ENCODE assay signal across 27 mouse cellular contexts in the genomic region with DNA sequence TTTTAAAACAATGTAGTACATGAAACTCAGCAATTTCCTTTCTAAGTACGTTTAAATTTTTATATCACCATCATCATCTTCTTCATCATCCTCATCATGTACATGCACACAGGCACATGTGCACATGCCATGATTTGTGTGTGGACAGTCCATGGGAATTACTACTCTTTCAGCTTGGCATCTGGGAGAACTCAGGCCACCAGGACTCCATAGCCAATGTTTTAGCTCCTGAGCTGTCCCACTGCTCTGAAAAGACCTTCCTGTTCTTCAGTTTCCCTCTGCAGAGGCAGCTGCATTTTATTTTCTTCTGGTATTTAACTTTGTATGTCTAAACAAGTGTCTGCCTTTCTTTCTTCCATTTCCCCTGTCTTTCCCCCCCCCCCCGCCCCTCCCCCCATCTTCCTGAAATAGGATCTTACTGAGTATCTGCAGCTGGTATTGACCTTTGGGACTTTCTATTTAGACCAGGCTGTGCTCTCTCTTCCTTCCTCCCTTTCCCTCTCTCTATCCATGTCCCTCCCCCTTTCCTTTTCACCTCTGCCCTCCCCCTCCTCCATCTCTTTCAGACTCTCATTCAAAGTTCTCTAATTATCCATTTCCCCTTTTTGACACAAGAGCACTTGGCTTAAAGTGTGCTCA.
DNase-seq lines count a peak whose midpoint lies in the region; ATAC-seq and TF ChIP-seq lines count a peak whose summit lies in the region.
"Had no signal": no experiment of that assay in that cellular context is flagged by ENCODE, and none has a peak within 500 bp of the region (broad histone marks: within the 10 kb centered on the region; RNA-seq: fewer than 3 reads in every experiment).

No protein-coding gene starts in this region.

- H3K36me3 ChIP-seq in lung, embryonic 16.5 days (ENCODE audit: control insufficient read depth, insufficient read depth, low read length) = no peaks in the 10 kb centered on the region
- no peaks in the 10 kb centered on the region for H3K36me3 ChIP-seq in embryonic facial prominence, embryonic 10.5 days (replicated peaks)
- no peaks in the 10 kb centered on the region for H3K36me3 ChIP-seq in small intestine, adult 2 months (ENCODE audit: control insufficient read depth, insufficient read depth, low read length)
- H3K36me3 ChIP-seq: embryonic facial prominence, embryonic 12.5 days; heart, embryonic 12.5 days; kidney, embryonic 15.5 days; limb, embryonic 13.5 days; midbrain, embryonic 13.5 days had no signal

- no peak overlapping the region for H3K4me2 ChIP-seq in lung, embryonic 16.5 days (ENCODE audit: low read depth, low read length)
- H3K4me2 ChIP-seq: embryonic facial prominence, embryonic 12.5 days; heart, embryonic 12.5 days; kidney, embryonic 15.5 days; limb, embryonic 13.5 days; liver, embryonic 11.5 days; midbrain, embryonic 13.5 days had no signal

- H3K27me3 ChIP-seq in lung, embryonic 16.5 days (ENCODE audit: control insufficient read depth, insufficient read depth, low read depth, low read length) = no peaks in the 10 kb centered on the region
- H3K27me3 ChIP-seq in embryonic facial prominence, embryonic 10.5 days (replicated peaks; ENCODE audit: low read depth, poor library complexity, severe bottlenecking) = no peaks in the 10 kb centered on the region
- H3K27me3 ChIP-seq in small intestine, adult 2 months (ENCODE audit: control insufficient read depth, insufficient read depth, low read length) = no peaks in the 10 kb centered on the region
- H3K27me3 ChIP-seq: embryonic facial prominence, embryonic 12.5 days; heart, embryonic 12.5 days; kidney, embryonic 15.5 days; limb, embryonic 13.5 days; midbrain, embryonic 13.5 days had no signal

- no peak for DNase-seq in lung, postnatal 10 days
- peak; percentile 23 for DNase-seq in ZHBTc4 (ENCODE audit: low read depth, low spot score)
- DNase-seq in embryonic facial prominence, embryonic 10.5 days (ENCODE audit: low spot score) = peak; percentile 56
- no peak for DNase-seq in thymus, postnatal 36 days
- no peak for DNase-seq in frontal cortex, postnatal 14 days (ENCODE audit: low spot score in 2 of 2)
- DNase-seq in lung, adult 2 months = no peak
- DNase-seq: adrenal gland, adult 8-10 months; cerebellum, adult 8-10 months; cerebellum, postnatal 36 days; heart, adult 2 months; heart, postnatal 4 days; kidney, adult 11 months; kidney, postnatal 25 days; right cerebral cortex, adult 18-20 months had no signal

- H3K4me1 ChIP-seq in lung, embryonic 16.5 days (replicated peaks; ENCODE audit: control insufficient read depth, insufficient read depth, low read length) = no peaks in the 10 kb centered on the region
- peaks cover 16% of the 10 kb centered on the region for H3K4me1 ChIP-seq in embryonic facial prominence, embryonic 10.5 days
- H3K4me1 ChIP-seq in small intestine, adult 2 months (ENCODE audit: control insufficient read depth, insufficient read depth, insufficient read length, low read length) = peaks cover 10% of the 10 kb centered on the region
- no peaks in the 10 kb centered on the region for H3K4me1 ChIP-seq in lung, adult 2 months (ENCODE audit: control insufficient read depth, insufficient read depth, low read length)
- H3K4me1 ChIP-seq: kidney, embryonic 15.5 days; limb, embryonic 13.5 days; midbrain, embryonic 13.5 days had no signal

- WGBS in lung, embryonic 16.5 days = 82% methylated on average over 1 of the region's 2 CpGs
- WGBS in embryonic facial prominence, embryonic 10.5 days = 51% methylated on average over 2 of the region's 2 CpGs
- 44% methylated on average over 1 of the region's 2 CpGs for WGBS in small intestine, adult 2 months
- WGBS in lung, adult 2 months = 48% methylated on average over 2 of the region's 2 CpGs

- H3K4me3 ChIP-seq in lung, embryonic 16.5 days (ENCODE audit: low read length) = no peak overlapping the region
- H3K4me3 ChIP-seq in embryonic facial prominence, embryonic 10.5 days = no peak overlapping the region
- no peak overlapping the region for H3K4me3 ChIP-seq in small intestine, adult 2 months (ENCODE audit: low read depth, low read length)
- H3K4me3 ChIP-seq in lung, adult 2 months (replicated peaks; ENCODE audit: extremely low read depth, low read depth, low read length) = no peak overlapping the region
- H3K4me3 ChIP-seq: embryonic facial prominence, embryonic 12.5 days; gastrocnemius, adult 2 months; heart, adult 2 months; heart, embryonic 12.5 days; kidney, embryonic 15.5 days; left cerebral cortex, adult 2 months; limb, embryonic 13.5 days; midbrain, embryonic 13.5 days had no signal

- no peak for TF ChIP-seq POLR2A in small intestine, adult 2 months (IDR thresholded peaks at IDR 0.05; ENCODE audit: low read depth, low read length)
- no peak for TF ChIP-seq POLR2A in lung, adult 2 months (IDR thresholded peaks at IDR 0.05; ENCODE audit: borderline replicate concordance, extremely low read depth, low read depth, low read length)

- H3K27ac ChIP-seq in lung, embryonic 16.5 days (ENCODE audit: low read length) = no peak overlapping the region
- H3K27ac ChIP-seq in embryonic facial prominence, embryonic 10.5 days (replicated peaks) = peak overlapping the region; percentile 72; the same call in 1 of the 2 replicates
- peak overlapping the region; percentile 17; the same call in 1 of the 2 replicates for H3K27ac ChIP-seq in small intestine, adult 2 months (ENCODE audit: insufficient read depth, low read depth, low read length)
- H3K27ac ChIP-seq: embryonic facial prominence, embryonic 12.5 days; gastrocnemius, adult 2 months; heart, adult 2 months; kidney, embryonic 15.5 days; left cerebral cortex, adult 2 months; limb, embryonic 13.5 days; macrophage; midbrain, embryonic 13.5 days had no signal

- TF ChIP-seq CTCF in small intestine, adult 2 months (IDR thresholded peaks at IDR 0.05; ENCODE audit: extremely low read depth, insufficient read length, insufficient replicate concordance, low read depth, low read length) = no peak
- no peak for TF ChIP-seq CTCF in lung, adult 2 months (IDR thresholded peaks at IDR 0.05; ENCODE audit: insufficient read depth, low read length)

- H3K9ac ChIP-seq in lung, embryonic 16.5 days (ENCODE audit: low read length) = no peak overlapping the region
- H3K9ac ChIP-seq: embryonic facial prominence, embryonic 12.5 days; heart, embryonic 12.5 days; kidney, embryonic 15.5 days; limb, embryonic 13.5 days; midbrain, embryonic 13.5 days had no signal

- peak; percentile 17; the same call in 1 of the 2 replicates for ATAC-seq in lung, embryonic 16.5 days (ENCODE audit: low read depth)
- ATAC-seq: forebrain, embryonic 14.5 days; lung, postnatal 0 days; midbrain, embryonic 13.5 days had no signal

- no peaks in the 10 kb centered on the region for H3K9me3 ChIP-seq in lung, embryonic 16.5 days (ENCODE audit: control insufficient read depth, low read length)
- no peaks in the 10 kb centered on the region for H3K9me3 ChIP-seq in embryonic facial prominence, embryonic 10.5 days
- H3K9me3 ChIP-seq: embryonic facial prominence, embryonic 12.5 days; heart, embryonic 12.5 days; kidney, embryonic 15.5 days; limb, embryonic 13.5 days; midbrain, embryonic 13.5 days had no signal

Comparison
In these comparisons a context has a peak if more than half of its experiments do, and no peak if none do; other contexts are left out.
1. DNase-seq: peak in ZHBTc4 (single experiment) and embryonic facial prominence, embryonic 10.5 days (single experiment); none in lung, postnatal 10 days (single experiment), thymus, postnatal 36 days (0 of 2), frontal cortex, postnatal 14 days (0 of 2) and lung, adult 2 months (single experiment).